Mouse (Mus musculus) right cerebral cortex, adult 18-20 months (tissue): ENCODE results near the gene Cct3.
"Not testable (repeated sequence)": the region's sequence is repeated elsewhere in the genome, so short reads cannot be mapped to it uniquely, and the experiment has no call there.

Experiments used
- DNase-seq: peaks from one replicate; pipeline ENCODE4 v3.0.0; 2022; ENCODE audit warnings: mixed read lengths

The Cct3 gene

GRCm38 (mm10) chr3:88295272-88295671 is 1.6 kb upstream of the Cct3 start:
- not testable (repeated sequence) for DNase-seq

- DNase-seq = no peak
Observed at GRCm38 (mm10) chr3:88296110-88296560, 781 bp upstream of the Cct3 start.

DNA sequence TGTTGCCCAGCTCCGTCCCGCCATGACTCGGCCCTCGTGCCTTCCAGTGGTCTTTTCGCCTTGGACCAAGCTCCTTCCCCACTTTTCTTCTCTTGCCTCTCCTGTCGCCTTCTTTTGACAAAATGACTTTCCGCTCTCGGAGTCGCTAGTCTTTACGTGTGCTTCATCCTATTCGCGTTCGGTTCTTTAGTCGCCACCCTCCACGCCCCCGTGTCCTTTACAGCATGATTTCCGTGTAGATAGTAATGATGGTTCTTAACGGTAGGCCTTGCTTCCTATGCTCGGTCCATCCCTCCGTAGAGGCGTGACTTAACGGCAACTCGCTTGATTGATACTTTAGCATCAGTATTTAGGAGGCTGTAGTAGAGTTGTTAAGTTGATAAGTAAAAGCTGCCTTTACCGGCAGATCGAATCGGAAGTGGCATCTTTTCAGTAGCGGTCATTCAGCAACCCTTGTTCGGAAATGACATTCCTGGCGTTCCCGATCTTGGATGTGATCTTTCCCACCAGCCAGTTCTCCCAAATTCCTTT is 470 bp downstream of the Cct3 start:
- DNase-seq = peak; percentile 46

DNA sequence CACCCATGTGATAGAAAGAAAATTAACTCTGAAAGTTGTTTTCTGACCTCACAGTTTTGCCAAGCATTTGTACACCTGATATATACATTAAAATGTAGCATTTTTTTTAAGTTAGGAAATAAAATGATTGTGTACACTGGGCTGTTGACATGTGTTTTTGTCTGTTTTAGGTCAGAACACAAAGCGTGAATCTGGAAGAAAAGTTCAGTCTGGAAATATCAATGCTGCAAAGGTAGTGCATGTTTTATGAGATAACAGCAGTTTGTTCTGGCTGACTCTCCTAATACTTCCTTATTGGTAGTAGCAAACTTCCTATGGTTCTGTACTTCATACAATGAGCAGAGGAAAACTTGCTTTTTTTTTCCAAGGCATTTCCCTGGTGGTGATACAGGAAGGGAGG is 2.3 kb downstream of the Cct3 start:
- DNase-seq = no peak

DNA sequence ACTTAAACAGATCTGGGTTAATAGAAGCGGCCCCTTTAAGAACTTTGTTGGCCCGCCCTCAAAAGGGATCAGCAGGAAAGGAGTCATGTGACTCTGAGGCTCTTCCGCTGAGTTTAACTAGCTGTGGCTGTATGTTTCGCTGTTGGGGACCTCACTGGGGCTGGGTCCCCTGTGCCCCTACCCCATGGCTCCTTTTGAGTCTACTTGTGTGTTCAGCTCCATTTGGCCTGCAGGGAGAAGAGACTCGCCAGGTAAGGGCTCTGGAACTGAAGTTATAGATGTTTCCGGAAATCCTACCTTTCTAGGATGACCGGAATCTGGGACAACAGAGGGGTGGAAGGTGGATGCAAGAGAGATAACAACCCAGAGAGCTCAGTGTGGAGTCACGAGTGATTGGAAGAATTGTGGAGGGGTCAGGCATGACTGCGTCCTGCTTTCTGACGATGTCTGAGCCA is 28.1 kb downstream of the Cct3 start, which contains the start of gene Glmp:
Gene Glmp, plus strand, starts transcription at position 73 of the 455 bp plus-strand sequence.
- peak; percentile 66 for DNase-seq

DNA sequence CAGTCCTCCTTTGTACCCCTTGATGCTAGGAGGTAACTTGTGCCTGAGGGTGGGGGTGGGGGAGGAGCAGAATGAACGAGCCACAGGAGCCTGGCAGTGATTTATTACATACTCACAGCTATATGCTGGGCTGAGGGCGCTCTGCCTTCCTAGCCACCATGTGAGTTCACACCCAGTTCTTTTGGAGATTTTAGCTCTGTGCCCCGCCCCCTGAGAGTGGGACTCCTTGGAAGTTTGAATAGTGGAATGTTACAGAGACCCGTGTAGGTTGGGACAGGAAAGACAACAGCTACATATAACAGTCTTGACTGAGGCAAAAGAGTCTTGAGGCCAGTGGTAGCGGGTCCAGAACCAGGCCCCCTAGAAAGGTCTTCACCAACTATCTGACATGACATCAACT is 32.0 kb downstream of the Cct3 start:
- DNase-seq = no peak

- no peak for DNase-seq
Observed at GRCm38 (mm10) chr3:88331282-88331681, 34.4 kb downstream of the Cct3 start.

GRCm38 (mm10) chr3:88334029-88334658 is 37.2 kb downstream of the Cct3 start:
- DNase-seq = no peak

DNA sequence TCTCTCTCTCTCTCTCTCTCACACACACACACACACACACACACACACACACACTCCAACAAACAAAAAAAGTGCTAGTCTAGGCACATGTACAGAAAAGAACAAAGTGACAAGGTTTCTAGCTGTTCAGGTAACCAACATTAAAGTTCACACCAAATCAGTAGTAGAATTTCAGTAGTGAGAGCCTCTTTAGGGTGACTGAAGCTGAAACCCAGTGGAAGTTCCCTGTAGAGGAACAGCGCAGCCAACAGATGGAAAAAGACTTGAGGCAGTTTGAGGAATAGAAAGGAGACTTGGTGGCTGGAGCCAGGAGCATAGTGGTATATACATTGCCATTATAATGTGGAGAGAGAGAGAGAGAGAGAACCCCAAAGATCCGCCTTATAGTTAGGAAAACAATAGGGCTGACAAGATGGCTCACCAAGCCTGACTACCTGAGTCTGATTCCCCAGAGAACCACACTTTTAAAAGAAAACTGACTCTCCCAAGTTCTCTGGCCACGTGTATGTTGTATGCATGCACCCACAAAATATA is 38.1 kb downstream of the Cct3 start:
- no peak for DNase-seq

- no peak for DNase-seq
Observed at GRCm38 (mm10) chr3:88335436-88336053, 38.6 kb downstream of the Cct3 start.

- peak; percentile 97 for DNase-seq
Observed at GRCm38 (mm10) chr3:88336058-88337013, 39.4 kb downstream of the Cct3 start, which contains the start of the genes Tmem79 and Smg5. Gene Tmem79, minus strand, starts transcription at chr3:88336148. Gene Smg5, plus strand, starts transcription at chr3:88336260.

DNA sequence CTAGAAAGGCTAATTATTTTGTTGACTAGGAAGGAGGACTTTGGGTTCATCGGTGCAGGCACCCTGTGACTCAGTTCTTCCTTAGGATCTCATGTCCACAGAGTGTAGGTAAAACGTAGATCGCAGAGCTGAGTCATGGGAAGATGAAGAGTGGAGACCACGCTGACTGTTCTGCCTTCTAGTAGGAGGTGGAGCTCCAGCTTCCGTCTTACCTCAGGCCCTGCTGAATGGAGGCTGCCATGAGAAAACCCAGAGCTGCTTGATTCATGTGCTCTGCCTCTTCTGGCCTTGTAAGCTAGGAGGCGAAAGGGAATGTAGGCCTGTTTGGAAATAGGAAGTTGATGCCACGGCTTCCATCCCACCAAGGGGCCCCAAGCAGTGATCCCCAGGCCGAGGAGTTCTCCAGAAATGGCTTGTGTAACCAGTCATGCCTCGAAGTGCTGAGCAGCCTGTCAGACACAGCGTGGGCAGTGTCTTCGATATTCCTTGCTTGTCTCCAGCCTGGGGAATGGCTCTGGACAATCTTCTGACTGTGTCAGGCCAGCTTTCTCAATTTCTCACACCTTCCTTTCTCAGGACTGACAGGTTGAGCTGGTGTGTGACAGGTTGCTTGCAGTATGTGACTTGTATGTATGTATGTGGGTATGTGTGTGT is 40.6 kb downstream of the Cct3 start:
- DNase-seq = peak; percentile 57

- no peak for DNase-seq
Observed at GRCm38 (mm10) chr3:88338316-88338715, 41.4 kb downstream of the Cct3 start.

- DNase-seq = no peak
Observed at GRCm38 (mm10) chr3:88339006-88339405, 42.1 kb downstream of the Cct3 start.

DNA sequence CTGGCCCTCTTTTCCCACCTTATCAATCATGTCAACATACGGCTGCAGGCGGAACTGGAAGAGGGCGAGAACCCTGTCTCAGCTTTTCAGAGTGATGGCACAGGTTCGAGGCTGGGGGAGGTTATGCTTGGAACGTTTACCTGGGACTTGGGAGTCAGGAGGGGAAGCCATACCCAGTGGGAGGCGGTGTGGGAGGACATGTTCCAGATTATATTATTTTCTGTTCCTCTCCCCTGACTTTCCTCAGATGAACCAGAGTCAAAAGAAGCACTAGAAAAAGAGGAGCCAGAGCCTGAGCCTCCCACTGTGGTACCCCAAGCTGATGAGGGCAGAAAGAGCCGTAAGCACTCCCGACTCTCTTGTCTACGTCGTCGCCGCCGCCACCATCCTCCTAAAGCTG is 53.8 kb downstream of the Cct3 start:
- DNase-seq = peak; percentile 49

GRCm38 (mm10) chr3:88352907-88353306 is 56.0 kb downstream of the Cct3 start:
- no peak for DNase-seq

- DNase-seq = no peak
Observed at GRCm38 (mm10) chr3:88354396-88355165, 57.7 kb downstream of the Cct3 start.

DNA sequence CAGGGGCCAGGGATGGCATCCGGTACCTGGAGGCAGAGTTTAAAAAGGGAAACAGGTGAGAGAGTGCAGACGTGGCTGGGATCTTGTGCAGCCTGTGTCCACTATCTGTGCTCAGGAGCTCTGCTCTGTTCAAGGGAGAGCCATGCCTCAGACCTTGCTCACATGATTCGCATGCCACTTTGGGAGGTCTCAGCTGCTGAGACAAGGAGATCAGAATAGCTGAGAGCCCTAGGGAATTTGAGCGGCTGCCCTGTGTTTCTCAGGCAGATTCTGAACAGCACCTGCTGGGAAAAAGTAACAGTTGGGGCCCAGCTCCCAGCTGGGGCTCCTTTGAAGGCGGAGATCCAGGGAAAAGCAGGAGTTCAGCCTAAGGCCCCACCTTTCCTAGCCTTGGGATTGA is 62.7 kb downstream of the Cct3 start:
- no peak for DNase-seq

DNA sequence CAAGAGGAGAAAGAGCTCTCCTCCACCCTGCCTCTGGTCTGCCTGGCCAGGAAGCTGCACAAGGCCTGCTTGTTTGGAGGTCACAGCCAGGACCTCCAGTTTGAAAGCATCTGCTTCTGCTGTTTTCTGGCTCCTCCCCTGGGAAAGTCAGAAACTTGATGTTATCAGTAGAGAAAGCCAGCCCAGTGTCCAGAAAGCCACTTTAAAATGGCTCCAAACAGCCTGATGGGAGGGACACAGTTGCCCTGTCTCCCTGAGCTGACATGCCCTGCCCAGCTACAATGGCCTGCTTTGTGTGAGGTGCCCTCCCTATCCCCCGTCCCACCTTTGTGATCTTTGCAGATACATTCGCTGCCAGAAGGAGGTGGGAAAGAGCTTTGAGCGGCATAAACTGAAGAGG is 63.1 kb downstream of the Cct3 start:
- DNase-seq = no peak

DNA sequence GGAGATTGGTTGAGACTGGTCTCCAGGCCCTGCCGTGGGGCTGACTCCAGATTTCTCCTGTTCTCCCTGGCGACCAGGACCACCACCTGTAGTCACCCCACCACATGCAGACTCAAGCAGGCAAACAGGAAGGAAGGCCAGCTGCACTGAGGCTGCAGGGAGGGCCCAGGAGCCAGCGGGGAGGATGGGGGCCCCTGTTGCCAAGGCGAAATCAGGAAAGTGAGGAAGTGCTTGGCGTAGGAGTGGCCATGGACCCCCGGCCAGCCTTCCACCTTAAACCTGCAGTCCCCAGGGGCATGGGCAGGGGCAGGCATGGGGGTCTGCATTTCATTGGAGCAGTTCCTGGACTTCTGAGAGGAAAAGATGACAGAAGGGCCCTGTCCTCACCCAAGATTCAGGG is 64.2 kb downstream of the Cct3 start:
- no peak for DNase-seq

DNA sequence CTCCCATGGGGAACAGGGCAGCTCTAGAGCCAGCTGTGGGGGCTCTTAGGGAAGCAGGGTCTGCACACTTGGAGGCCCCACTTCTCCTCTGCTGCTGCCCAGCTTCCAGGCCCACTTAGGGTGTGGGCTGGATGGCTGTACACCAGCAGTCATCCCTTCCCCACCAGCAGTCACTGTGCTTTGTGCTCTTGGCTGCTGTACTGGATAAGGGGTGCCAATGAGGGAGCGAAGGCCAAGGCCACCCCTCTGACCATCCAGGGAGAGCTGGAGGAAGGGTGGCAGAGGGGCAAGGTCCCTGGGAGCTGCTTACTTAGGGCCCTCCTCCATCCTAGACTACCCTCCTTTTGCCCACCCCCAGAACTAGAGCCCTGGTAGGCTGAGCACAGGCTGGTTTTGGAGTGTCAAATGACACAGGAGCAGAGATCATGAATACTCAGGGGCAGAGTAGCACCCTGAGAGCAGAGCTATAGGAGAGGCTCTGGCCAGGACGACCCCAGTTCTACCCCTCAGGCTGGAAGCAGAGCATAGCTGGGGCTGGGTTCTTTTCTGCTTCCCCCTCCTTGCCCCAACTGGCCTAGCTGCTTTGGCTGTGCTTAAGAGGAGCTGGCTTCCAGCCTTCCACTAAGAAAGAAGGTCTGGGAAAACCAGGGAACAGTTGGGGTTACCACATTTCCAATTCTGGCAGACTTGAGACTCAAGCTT is 64.8 kb downstream of the Cct3 start:
- no peak for DNase-seq
